Mouse (Mus musculus) lung, adult 2 months (tissue): ENCODE measurements at regions not wholly inside any gene's neighbourhood (a gene's known extent, or its start where the extent isn't known, plus 50 kb on each side); places are given as distances from the start of the nearest gene placed in this dataset.

Experiments used
- DNase-seq: peaks from one replicate; pipeline ENCODE4 v3.0.0; 2022
- H3K4me1 ChIP-seq: fragments of 200-500 bp; 2 replicates; pipeline ENCODE4 v1.6.1; 2011; ENCODE audit warnings: low read length; ENCODE audit not compliant: control insufficient read depth, insufficient read depth
- H3K4me3 ChIP-seq: fragments of 200-500 bp; replicated peaks from 2 replicates; pipeline ENCODE3; 2011; ENCODE audit warnings: low read depth, mild to moderate bottlenecking, control low read depth, low read length; ENCODE audit errors: extremely low read depth
- CTCF ChIP-seq: fragments of 200-500 bp; IDR thresholded peaks from 2 replicates; pipeline ENCODE4 v1.5.1; 2011; ENCODE audit warnings: mild to moderate bottlenecking, low read length, control low read depth; ENCODE audit not compliant: insufficient read depth
- POLR2A ChIP-seq: fragments of 200-500 bp; IDR thresholded peaks from 2 replicates; pipeline ENCODE4 v1.6.1; 2011; ENCODE audit warnings: low read depth, mild to moderate bottlenecking, control low read depth, low read length, borderline replicate concordance; ENCODE audit errors: extremely low read depth
- WGBS: fragments of 180-500 bp; shearing (Covaris S2); methylation state at CpG from one replicate; pipeline ENCODE4 v1.1.7; 2018; 5-methylcytosine and 5-hydroxymethylcytosine counted together

- no peak for DNase-seq
- 55% methylated on average over 5 of the region's 5 CpGs for WGBS
- TF ChIP-seq POLR2A (no peak), CTCF (no peak)
- Histone ChIP-seq H3K4me3 (no peak overlapping the region), H3K4me1 (no peaks in the 10 kb centered on the region)
These were observed 136.1 kb upstream of the 9330182O14Rik start for GRCm38 (mm10) chr15:39998063-39998462.

GRCm38 (mm10) chr15:40000022-40000421 is 134.1 kb upstream of the 9330182O14Rik start:
- no peak for DNase-seq
- Histone ChIP-seq H3K4me1 (no peaks in the 10 kb centered on the region), H3K4me3 (no peak overlapping the region)
- WGBS: 62% methylated on average over 5 of the region's 5 CpGs
- TF ChIP-seq CTCF: no peak
- TF ChIP-seq POLR2A: no peak

GRCm38 (mm10) chr15:40005096-40005495 is 129.1 kb upstream of the 9330182O14Rik start:
- TF ChIP-seq CTCF: no peak
- TF ChIP-seq POLR2A: no peak
- 62% methylated on average over 16 of the region's 16 CpGs for WGBS
- H3K4me1 ChIP-seq: no peaks in the 10 kb centered on the region
- DNase-seq: no peak
- no peak overlapping the region for H3K4me3 ChIP-seq

- WGBS: 16% methylated on average over 5 of the region's 5 CpGs
- no peaks in the 10 kb centered on the region for H3K4me1 ChIP-seq
- H3K4me3 ChIP-seq: no peak overlapping the region
- DNase-seq: no peak
- no peak for TF ChIP-seq POLR2A
- TF ChIP-seq CTCF: no peak
These were observed 126.3 kb upstream of the 9330182O14Rik start for GRCm38 (mm10) chr15:40007844-40008243.

- 77% methylated on average over 3 of the region's 3 CpGs for WGBS
- Histone ChIP-seq H3K4me1 (no peaks in the 10 kb centered on the region), H3K4me3 (no peak overlapping the region)
- no peak for DNase-seq
- TF ChIP-seq POLR2A: no peak
- no peak for TF ChIP-seq CTCF
These were observed 120.3 kb upstream of the 9330182O14Rik start for GRCm38 (mm10) chr15:40013833-40014232.

GRCm38 (mm10) chr15:40017019-40017418 is 117.1 kb upstream of the 9330182O14Rik start:
- H3K4me3 ChIP-seq: no peak overlapping the region
- H3K4me1 ChIP-seq: no peaks in the 10 kb centered on the region
- DNase-seq: no peak
- WGBS: 90% methylated on average over 2 of the region's 2 CpGs
- TF ChIP-seq POLR2A (no peak), CTCF (no peak)

- H3K4me1 ChIP-seq: no peaks in the 10 kb centered on the region
- TF ChIP-seq POLR2A: no peak
- TF ChIP-seq CTCF: no peak
- DNase-seq: no peak
- H3K4me3 ChIP-seq: no peak overlapping the region
- WGBS: 24% methylated on average over 6 of the region's 6 CpGs
These were observed 116.6 kb upstream of the 9330182O14Rik start for GRCm38 (mm10) chr15:40017597-40017996.

GRCm38 (mm10) chr15:40018047-40018791 is 115.9 kb upstream of the 9330182O14Rik start:
- no peak for DNase-seq
- Histone ChIP-seq H3K4me3 (peak overlapping the region; percentile 9), H3K4me1 (no peaks in the 10 kb centered on the region)
- TF ChIP-seq CTCF: no peak
- no peak for TF ChIP-seq POLR2A
- 15% methylated on average over 12 of the region's 12 CpGs for WGBS

GRCm38 (mm10) chr15:40018792-40019151 is 115.4 kb upstream of the 9330182O14Rik start:
- Histone ChIP-seq H3K4me3 (no peak overlapping the region), H3K4me1 (no peaks in the 10 kb centered on the region)
- no peak for DNase-seq
- WGBS: 40% methylated on average over 8 of the region's 8 CpGs
- no peak for TF ChIP-seq POLR2A
- no peak for TF ChIP-seq CTCF

- Histone ChIP-seq H3K4me1 (no peaks in the 10 kb centered on the region), H3K4me3 (no peak overlapping the region)
- TF ChIP-seq CTCF (no peak), POLR2A (no peak)
- WGBS: 67% methylated on average over 8 of the region's 8 CpGs
- DNase-seq: no peak
These were observed 114.9 kb upstream of the 9330182O14Rik start for GRCm38 (mm10) chr15:40019226-40019625.
